Mouse (Mus musculus) G1E-ER4 (cell line): Measurements from ENCODE around the gene Spsb3. TPM values are rescaled to one million over a fixed set of nuclear protein-coding genes. Genes with fewer than 3 reads are reported as not detected.

Experiments
- GATA1 ChIP-seq: IDR thresholded peaks from one replicate; pipeline ENCODE4 v1.8.0; 2012; ENCODE audit warnings: low read length, inconsistent platforms
- polyA plus RNA-seq: library from polyadenylated mRNA; stranded (reverse); fragments of >175 nt; gene quantifications from 2 replicates; pipeline ENCODE4 v1.2.3, GENCODE M21; 2012

Gene Spsb3
- polyA plus RNA-seq, result 37.1 and 46.2 TPM in 2 replicates

GRCm38 (mm10) chr17:24886134-24886931, at the start of gene Spsb3, which contains the start of gene Nubp2:
Spsb3 (plus strand) TSS chr17:24886643.
Nubp2 (minus strand) TSS chr17:24886349.
- TF ChIP-seq GATA1, result no peak

GRCm38 (mm10) chr17:24839842-24840241, 46.6 kb upstream of the Spsb3 start, which contains the start of gene Hagh:
Hagh (plus strand) TSS chr17:24840143.
- no peak for TF ChIP-seq GATA1

DNA sequence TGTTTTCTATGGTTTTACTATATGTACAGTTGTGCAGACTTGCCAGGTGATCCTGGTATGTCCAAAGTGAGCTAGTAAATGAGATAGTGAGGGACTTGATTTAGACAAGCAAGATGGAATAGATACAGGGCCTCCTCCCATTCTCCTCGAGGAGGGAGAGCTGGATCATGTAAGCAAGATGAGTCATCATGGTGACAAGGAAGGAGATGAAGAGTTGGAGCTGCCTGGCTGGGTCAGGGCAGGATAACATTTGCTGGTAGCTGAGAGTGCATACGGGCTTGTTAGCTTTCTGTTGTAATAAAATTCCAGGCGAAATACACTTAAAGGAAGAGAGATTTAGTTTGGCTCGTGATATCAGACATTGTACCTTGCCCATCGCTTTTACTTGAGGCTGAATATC, 46.1 kb upstream of the Spsb3 start:
- no peak for TF ChIP-seq GATA1

DNA sequence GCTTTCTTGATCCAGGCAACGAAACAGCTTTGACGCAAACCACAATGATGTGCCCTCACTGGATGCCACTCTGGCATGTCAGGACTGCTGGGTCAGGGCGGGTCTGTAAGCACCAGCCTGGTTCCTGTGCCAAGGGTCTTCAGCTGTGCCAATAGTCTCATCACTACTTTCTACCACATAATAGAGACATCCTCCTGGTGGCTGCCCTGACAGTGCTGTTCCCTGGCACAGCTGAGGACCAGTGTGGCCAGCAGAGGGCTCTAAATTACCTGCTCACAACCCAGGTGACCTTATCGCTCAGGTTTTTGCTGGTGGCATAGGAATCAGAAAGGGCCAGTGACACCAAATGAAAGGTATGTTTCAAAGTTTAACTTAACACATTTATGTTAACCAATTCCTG, 45.3 kb upstream of the Spsb3 start:
- no peak for TF ChIP-seq GATA1

DNA sequence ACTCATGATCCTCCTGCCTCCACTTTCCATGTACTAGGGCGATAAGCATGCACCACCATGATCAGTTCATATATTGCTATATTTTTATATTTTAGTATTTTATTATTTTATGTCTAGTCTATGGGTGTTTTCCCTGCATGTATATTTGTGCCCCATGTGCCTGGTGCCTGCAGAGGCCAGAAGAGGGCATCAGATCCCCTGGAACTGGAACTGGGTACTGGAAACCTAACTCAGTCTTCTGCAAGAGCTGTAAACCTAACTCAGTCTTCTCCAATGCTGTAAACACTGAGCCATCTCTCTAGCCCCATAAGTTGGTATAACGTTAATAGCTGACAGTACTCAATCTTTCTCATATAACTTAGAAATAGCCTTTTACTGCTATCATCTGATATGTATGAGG, 43.8 kb upstream of the Spsb3 start:
- TF ChIP-seq GATA1, result no peak

- no peak for TF ChIP-seq GATA1
These were observed 41.9 kb upstream of the Spsb3 start for GRCm38 (mm10) chr17:24844525-24844924.

- no peak for TF ChIP-seq GATA1
These were observed 39.1 kb upstream of the Spsb3 start for GRCm38 (mm10) chr17:24847386-24847785.

GRCm38 (mm10) chr17:24848600-24849031, 37.8 kb upstream of the Spsb3 start:
- no peak for TF ChIP-seq GATA1

GRCm38 (mm10) chr17:24849733-24850064, 36.7 kb upstream of the Spsb3 start:
- no peak for TF ChIP-seq GATA1

DNA sequence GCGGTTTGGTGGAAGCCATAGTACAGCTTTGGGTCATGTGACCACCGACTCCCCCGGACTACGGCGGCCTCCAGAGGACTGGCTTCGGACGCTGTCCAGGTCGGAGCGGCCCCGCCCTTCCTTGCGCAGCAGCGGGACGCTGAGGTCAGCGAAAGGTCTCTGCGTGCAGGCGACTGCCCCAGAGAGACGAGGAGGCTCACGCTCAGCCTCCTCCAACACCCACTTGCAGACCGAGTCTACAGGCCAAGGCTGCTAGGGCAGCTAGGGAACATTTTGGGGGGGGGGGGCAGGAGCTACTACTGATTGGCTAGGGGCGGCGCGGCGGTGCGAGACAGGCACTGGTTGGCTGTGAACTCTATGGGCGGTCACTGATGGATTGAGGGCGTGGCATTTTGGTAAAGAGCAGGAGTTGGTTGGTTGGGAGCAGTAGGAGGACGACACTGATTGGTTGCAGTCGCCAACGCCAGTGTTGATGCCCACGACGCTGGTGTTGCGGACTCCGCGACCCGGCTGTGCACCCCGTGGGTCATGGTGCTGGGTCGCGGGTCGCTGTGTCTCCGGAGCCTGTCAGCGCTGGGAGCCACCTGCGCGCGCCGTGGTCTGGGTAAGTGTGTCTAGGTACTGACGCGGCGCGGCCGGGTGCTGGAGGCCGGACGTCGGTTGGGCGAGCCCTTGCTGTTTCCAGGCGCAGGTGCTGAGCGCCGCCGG, 36.2 kb upstream of the Spsb3 start, which contains the start of gene Fahd1:
TSS of gene Fahd1 (minus strand) at position 300 of the 708 bp plus-strand sequence.
- TF ChIP-seq GATA1, result no peak

- TF ChIP-seq GATA1, result no peak
These were observed 35.7 kb upstream of the Spsb3 start for GRCm38 (mm10) chr17:24850773-24851127.

DNA sequence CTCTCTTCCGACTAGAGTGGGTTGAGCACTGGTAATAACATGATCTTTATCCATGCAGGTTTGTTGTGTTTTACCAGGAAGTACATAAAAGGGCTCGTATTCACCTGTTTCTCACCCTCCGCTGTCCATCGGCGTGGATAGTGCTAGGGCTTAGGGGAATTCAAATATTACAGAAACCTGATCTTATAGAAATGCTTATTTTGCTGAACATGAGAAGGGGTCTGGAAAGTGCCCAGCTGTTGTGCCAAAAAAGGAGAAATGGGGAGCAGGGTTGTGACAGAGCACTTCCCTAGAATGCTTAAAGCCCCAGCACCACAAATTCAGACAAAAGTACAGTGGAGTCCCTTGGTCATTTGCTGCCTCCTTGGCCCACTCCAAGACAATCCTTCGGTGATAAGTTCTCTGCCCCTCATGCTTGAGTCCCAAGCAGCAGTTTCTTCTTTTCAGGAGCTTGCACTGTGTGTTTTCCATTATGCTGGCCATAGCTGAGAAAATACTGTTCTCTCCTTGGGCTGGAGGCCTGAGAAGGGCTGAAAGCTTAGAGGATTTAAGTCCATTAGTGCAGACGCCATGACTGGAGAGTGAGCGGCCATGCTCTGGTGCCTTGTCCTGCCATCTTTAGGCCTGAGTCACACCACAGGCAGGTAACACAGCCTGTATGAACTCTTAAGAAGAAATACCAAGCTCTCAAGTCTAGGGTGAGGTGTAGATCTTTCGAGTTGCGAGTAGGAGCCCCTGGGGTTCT, 34.9 kb upstream of the Spsb3 start:
- no peak for TF ChIP-seq GATA1

- no peak for TF ChIP-seq GATA1
These were observed 30.5 kb upstream of the Spsb3 start for GRCm38 (mm10) chr17:24855838-24856464.

GRCm38 (mm10) chr17:24856589-24856988, 29.9 kb upstream of the Spsb3 start:
- TF ChIP-seq GATA1, result no peak

- no peak for TF ChIP-seq GATA1
These were observed 28.5 kb upstream of the Spsb3 start for GRCm38 (mm10) chr17:24857831-24858470.

DNA sequence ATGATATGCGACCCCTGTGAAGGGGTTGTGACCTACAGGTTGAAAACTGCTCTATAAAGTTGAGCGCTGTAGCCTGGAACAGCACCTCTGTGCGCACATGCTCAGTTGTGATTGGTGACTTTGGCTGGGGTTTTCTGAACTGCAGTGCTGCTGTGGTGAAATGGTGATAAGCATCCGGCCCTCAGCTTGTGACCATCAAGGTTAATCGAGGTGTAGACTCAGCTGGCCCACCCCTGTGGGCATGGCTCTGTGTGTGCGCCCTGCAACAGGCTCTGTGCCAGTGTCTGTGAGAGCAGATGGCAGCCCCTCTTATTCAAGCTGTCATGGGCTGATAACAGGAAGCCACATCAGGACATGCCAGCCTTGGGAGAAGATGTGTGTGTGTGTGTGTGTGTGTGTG, 27.5 kb upstream of the Spsb3 start:
- peak; percentile 56 for TF ChIP-seq GATA1
